Mouse (Mus musculus) fibroblast of lung, adult 2 months (primary cell): ENCODE data around the gene Bckdhb.

Source experiments
- DNase-seq: peaks from one replicate; pipeline ENCODE4 v3.0.0-alpha.2; 2011; ENCODE audit warnings: low read depth

The Bckdhb gene

GRCm38 (mm10) chr9:84107045-84107813, 182.3 kb downstream of the Bckdhb start:
- no peak for DNase-seq

GRCm38 (mm10) chr9:84108534-84108933, 183.6 kb downstream of the Bckdhb start:
- DNase-seq, result no peak

GRCm38 (mm10) chr9:84109777-84110478, 185.0 kb downstream of the Bckdhb start:
- DNase-seq, result no peak

GRCm38 (mm10) chr9:84110616-84111015, 185.7 kb downstream of the Bckdhb start:
- no peak for DNase-seq

GRCm38 (mm10) chr9:84112319-84112718, 187.4 kb downstream of the Bckdhb start:
- no peak for DNase-seq

- DNase-seq, result no peak
Measured at GRCm38 (mm10) chr9:84112842-84113568, 188.1 kb downstream of the Bckdhb start.

GRCm38 (mm10) chr9:84114254-84114653, 189.3 kb downstream of the Bckdhb start:
- no peak for DNase-seq

GRCm38 (mm10) chr9:84117337-84117736, 192.4 kb downstream of the Bckdhb start:
- DNase-seq, result no peak

- no peak for DNase-seq
Measured at GRCm38 (mm10) chr9:84124996-84125395, 200.1 kb downstream of the Bckdhb start.

GRCm38 (mm10) chr9:84130338-84130737, 205.4 kb downstream of the Bckdhb start:
- DNase-seq, result no peak

GRCm38 (mm10) chr9:84135062-84135461, 210.1 kb downstream of the Bckdhb start:
- no peak for DNase-seq

GRCm38 (mm10) chr9:84137192-84137591, 212.2 kb downstream of the Bckdhb start:
- DNase-seq, result no peak

- DNase-seq, result no peak
Measured at GRCm38 (mm10) chr9:84148124-84148523, 223.2 kb downstream of the Bckdhb start.
